ENCODE assay signal across 8 mouse cellular contexts in the genomic region with DNA sequence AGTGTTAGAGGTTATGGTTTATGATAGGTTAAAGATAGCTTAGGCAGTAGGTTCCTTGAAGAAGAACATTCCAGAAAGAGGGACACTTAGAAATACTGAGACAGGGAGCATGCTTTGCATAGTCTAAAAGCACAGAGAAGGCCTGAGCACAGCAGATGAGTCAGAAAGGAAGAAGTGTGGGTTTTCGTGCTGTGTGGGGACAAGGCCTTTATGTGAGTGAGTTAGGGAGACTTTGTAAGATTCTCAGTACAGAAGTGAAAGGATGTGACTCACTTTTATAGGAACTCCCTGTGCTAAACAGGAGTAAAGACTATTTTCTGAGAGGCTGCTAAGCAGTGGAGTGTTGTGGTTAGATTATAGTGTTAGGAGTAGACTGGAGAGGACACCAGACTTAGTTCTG. TPM values are rescaled to one million over a fixed set of nuclear protein-coding genes. Genes with fewer than 3 reads are reported as not detected.
DNase-seq lines count a peak whose midpoint lies in the region; ATAC-seq lines count a peak whose summit lies in the region.

No protein-coding gene starts in this region.

- H3K4me1 ChIP-seq in heart, embryonic 11.5 days (ENCODE audit: control insufficient read depth, insufficient read depth, low read length) = no peaks in the 10 kb centered on the region; the same call in 1 of the 2 replicates
- H3K4me1 ChIP-seq in liver, embryonic 12.5 days = peaks cover 21% of the 10 kb centered on the region

- 0 out of 2 replicates have a peak overlapping the region, but pooled peaks have one; percentile 23 for H3K9ac ChIP-seq in heart, embryonic 11.5 days (ENCODE audit: low read depth, low read length)
- peak overlapping the region; percentile 90; the same call in 1 of the 2 replicates for H3K9ac ChIP-seq in liver, embryonic 12.5 days

- no peaks in the 10 kb centered on the region for H3K36me3 ChIP-seq in heart, embryonic 11.5 days (ENCODE audit: control insufficient read depth, insufficient read depth, low read length)
- 0 out of 2 replicates have a peak, but pooled peaks cover 6% of the 10 kb centered on the region for H3K36me3 ChIP-seq in liver, embryonic 12.5 days

- no peaks in the 10 kb centered on the region for H3K9me3 ChIP-seq in heart, embryonic 11.5 days (replicated peaks; ENCODE audit: control insufficient read depth, low read length)
- no peaks in the 10 kb centered on the region for H3K9me3 ChIP-seq in liver, embryonic 12.5 days (replicated peaks)

- ATAC-seq in heart, embryonic 11.5 days (replicated peaks; ENCODE audit: insufficient number of reproducible peaks, low FRiP score, low TSS enrichment) = no peak
- ATAC-seq in liver, embryonic 12.5 days = no peak

- DNase-seq in layer of hippocampus, adult 9-11 months = peak; percentile 35
- DNase-seq in layer of hippocampus, postnatal 10 days (ENCODE audit: low spot score in 2 of 2) = no peak
- DNase-seq in CD8-positive naive resting alpha-beta T cell, adult 2 months (ENCODE audit: low read depth in 2 of 2, low spot score in 2 of 2) = peak; percentile 23 to 24
- peak; percentile 23 for DNase-seq in adrenal gland, postnatal 10 days
- peak; percentile 26 to 50 for DNase-seq in right cerebral cortex, postnatal 36 days (ENCODE audit: low spot score in 2 of 2)
- no peak for DNase-seq in ovary, postnatal 10 days (ENCODE audit: low spot score)

- no peak overlapping the region for H3K27ac ChIP-seq in heart, embryonic 11.5 days (ENCODE audit: low read depth, low read length)
- peak overlapping the region; percentile 20; the same call in 1 of the 2 replicates for H3K27ac ChIP-seq in liver, embryonic 12.5 days

- H3K4me3 ChIP-seq in heart, embryonic 11.5 days (ENCODE audit: low read depth, low read length) = peak overlapping the region; percentile 77
- H3K4me3 ChIP-seq in liver, embryonic 12.5 days = peak overlapping the region; percentile 90

- H3K4me2 ChIP-seq in heart, embryonic 11.5 days = peak overlapping the region; percentile 82
- peak overlapping the region; percentile 92 for H3K4me2 ChIP-seq in liver, embryonic 12.5 days

- 35% methylated on average over 1 of the region's 1 CpGs for WGBS in heart, embryonic 11.5 days (ENCODE audit: insufficient replicate concordance)
- WGBS in liver, embryonic 12.5 days (ENCODE audit: insufficient replicate concordance) = 14% methylated on average over 1 of the region's 1 CpGs

- H3K27me3 ChIP-seq in heart, embryonic 11.5 days (ENCODE audit: control insufficient read depth, insufficient read depth, low read length) = no peaks in the 10 kb centered on the region
- H3K27me3 ChIP-seq in liver, embryonic 12.5 days (replicated peaks) = no peaks in the 10 kb centered on the region

RNA-seq across cellular contexts. Expression of gene Cetn4, which starts 0.9 kb away (rescaled TPM):
- total RNA-seq in layer of hippocampus, postnatal 10 days (2021) = 1 to 10 TPM; 7.4 to 8.4 TPM
- 1 to 10 TPM; 3.0 to 3.8 TPM for total RNA-seq in adrenal gland, postnatal 10 days (2021)
- polyA plus RNA-seq in heart, embryonic 11.5 days (2014; fragmentation: Nextera tagmentation; extraction: Ambion mirVana) = 0.52 and 1.1 TPM in 2 replicates
- polyA plus RNA-seq in liver, embryonic 12.5 days (2016; fragmentation: Nextera tagmentation; extraction: Ambion mirVana) = 1.7 and 2.3 TPM in 2 replicates

RNA-seq across cellular contexts. Expression of gene Bbs12, which starts 1.0 kb away (rescaled TPM):
- total RNA-seq in layer of hippocampus, postnatal 10 days (2021) = 1 to 10 TPM; 4.8 to 5.6 TPM
- total RNA-seq in adrenal gland, postnatal 10 days (2021) = 1 to 10 TPM; 2.8 to 5.5 TPM
- 4.7 and 5.7 TPM in 2 replicates for polyA plus RNA-seq in heart, embryonic 11.5 days (2014; fragmentation: Nextera tagmentation; extraction: Ambion mirVana)
- polyA plus RNA-seq in liver, embryonic 12.5 days (2016; fragmentation: Nextera tagmentation; extraction: Ambion mirVana) = 5.2 and 5.9 TPM in 2 replicates

RNA-seq across cellular contexts. Expression of gene Fgf2, which starts 34.8 kb away (rescaled TPM):
- 1 to 10 TPM; 3.8 to 4.5 TPM for total RNA-seq in layer of hippocampus, postnatal 10 days (2021)
- 1 to 10 TPM; 4.6 to 5.2 TPM for total RNA-seq in adrenal gland, postnatal 10 days (2021)
- 1.4 and 1.5 TPM in 2 replicates for polyA plus RNA-seq in heart, embryonic 11.5 days (2014; fragmentation: Nextera tagmentation; extraction: Ambion mirVana)
- polyA plus RNA-seq in liver, embryonic 12.5 days (2016; fragmentation: Nextera tagmentation; extraction: Ambion mirVana) = 0.25 and 0.30 TPM in 2 replicates

Comparison
In these comparisons a context has a peak if more than half of its experiments do, and no peak if none do; other contexts are left out.
1. DNase-seq: peak in layer of hippocampus, adult 9-11 months (single experiment), CD8-positive naive resting alpha-beta T cell, adult 2 months (2 of 2), adrenal gland, postnatal 10 days (single experiment) and right cerebral cortex, postnatal 36 days (2 of 2); none in layer of hippocampus, postnatal 10 days (0 of 2) and ovary, postnatal 10 days (single experiment).